Mouse (Mus musculus): Measurements from ENCODE around the gene Zcchc24. TPM values are rescaled to one million over a fixed set of nuclear protein-coding genes. Genes with fewer than 3 reads are reported as not detected.

Gene Zcchc24
- polyA plus RNA-seq, 1 experiment: 86.2 TPM

DNA sequence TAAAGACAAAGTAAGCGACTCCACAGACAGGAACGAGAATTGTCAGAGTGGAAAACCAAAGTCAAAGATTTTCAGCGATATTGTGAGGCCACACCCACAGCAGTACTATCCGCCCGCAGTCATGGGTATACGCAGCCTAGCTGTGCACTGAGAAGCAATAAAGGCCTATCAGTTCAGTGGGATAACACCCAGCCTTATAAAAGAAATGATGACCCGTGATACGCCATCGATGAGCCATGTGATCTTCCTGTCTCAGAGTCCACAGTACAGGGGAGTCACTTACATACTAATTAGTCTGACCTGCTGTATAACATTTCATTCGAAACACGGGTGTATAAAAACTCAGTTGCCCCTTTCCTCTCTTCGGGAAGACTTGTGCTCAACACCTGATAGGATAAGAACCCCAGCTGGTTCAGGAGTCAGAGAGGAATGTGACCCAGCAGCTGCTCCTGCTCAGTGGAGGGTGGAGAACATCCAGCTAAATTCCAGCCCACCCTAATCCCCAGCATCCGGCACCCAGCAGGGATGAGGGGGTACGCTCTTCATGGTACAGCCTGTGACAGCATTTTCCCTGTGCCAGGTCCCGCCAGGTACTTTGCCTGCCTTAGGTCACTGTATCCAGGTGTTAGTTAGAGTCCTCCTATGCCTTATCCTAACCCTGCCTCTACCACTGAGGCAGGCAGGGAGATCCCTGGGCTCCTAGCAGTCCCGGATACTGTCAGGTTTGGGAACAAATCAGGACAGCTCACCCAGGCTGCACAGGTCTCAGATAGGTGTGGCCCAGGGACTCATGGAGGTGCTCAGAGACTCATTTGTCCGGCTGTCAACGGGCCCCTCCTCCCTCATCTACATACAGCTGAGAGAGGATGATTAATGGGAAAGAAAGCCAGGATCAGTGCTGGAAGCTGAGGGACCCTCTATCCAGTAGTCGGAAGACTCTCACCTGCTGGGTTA lies 14.0 kb downstream of the Zcchc24 start:
- TF ChIP-seq MYOD1 (IDR thresholded peaks at IDR 0.05; ENCODE audit: control insufficient read depth in 1 of 3, insufficient read length in 2 of 3, low read depth in 2 of 3) (peak in 2 of 3 experiments; percentile 74 to 88), E2F4 (IDR thresholded peaks at IDR 0.05; ENCODE audit: insufficient read depth) (no peak), TCF12 (IDR thresholded peaks at IDR 0.05; ENCODE audit: insufficient read depth, poor library complexity, severe bottlenecking) (peak; percentile 54), SRF (IDR thresholded peaks at IDR 0.05; ENCODE audit: control insufficient read depth, insufficient read length, low read depth) (no peak), POLR2AphosphoS2 (IDR thresholded peaks at IDR 0.05; ENCODE audit: insufficient read length, low read depth) (no peak), CEBPB (IDR thresholded peaks at IDR 0.05; ENCODE audit: insufficient read depth, poor library complexity, severe bottlenecking) (no peak), MAX (IDR thresholded peaks at IDR 0.05; ENCODE audit: low read depth) (no peak), POLR2A (IDR thresholded peaks at IDR 0.05; ENCODE audit: insufficient read length, low read depth) (peak; percentile 7), MYOG (IDR thresholded peaks at IDR 0.05; ENCODE audit: control insufficient read depth in 1 of 3, insufficient read depth in 1 of 3, insufficient read length in 2 of 3, low read depth in 2 of 3) (peak in 2 of 3 experiments; percentile 68 to 91), TCF3 (IDR thresholded peaks at IDR 0.05; ENCODE audit: insufficient read length, low read depth) (peak; percentile 61)
- Histone ChIP-seq H3K27me3 (ENCODE audit: control insufficient read depth, insufficient read depth, insufficient read length) (no peaks in the 10 kb centered on the region), H3K36me3 (ENCODE audit: control insufficient read depth, insufficient read depth) (peaks cover 50% of the 10 kb centered on the region), H3K79me2 (ENCODE audit: control insufficient read depth, insufficient read depth) (peaks cover 58% of the 10 kb centered on the region), H3K4me2 (ENCODE audit: low read depth) (peak overlapping the region; percentile 24), H3K4me3 (no peak overlapping the region), H3ac (ENCODE audit: control insufficient read depth, insufficient read length) (no peak overlapping the region)

DNA sequence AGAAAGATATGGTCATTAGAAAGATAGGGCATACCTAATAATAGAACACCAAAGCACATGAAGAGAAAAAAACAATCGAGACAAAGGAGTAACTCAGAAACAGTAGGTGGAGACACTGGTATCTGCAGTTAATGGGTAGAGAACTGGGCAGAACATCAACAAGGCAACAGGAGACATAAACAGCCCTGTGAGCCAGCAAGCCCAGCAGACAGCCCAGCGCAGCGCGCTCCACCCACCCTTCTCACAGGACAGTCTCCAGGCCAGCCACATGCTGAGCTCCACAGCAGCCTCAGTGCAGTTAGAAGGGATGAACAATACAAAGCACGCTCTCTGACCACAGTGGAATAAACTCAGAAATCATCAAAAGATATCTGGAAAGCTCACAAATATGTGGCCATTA lies 15.8 kb downstream of the Zcchc24 start:
- Histone ChIP-seq H3K4me2 (ENCODE audit: low read depth) (no peak overlapping the region), H3K79me2 (ENCODE audit: control insufficient read depth, insufficient read depth) (peaks cover 42% of the 10 kb centered on the region), H3K27me3 (ENCODE audit: control insufficient read depth, insufficient read depth, insufficient read length) (no peaks in the 10 kb centered on the region), H3K36me3 (ENCODE audit: control insufficient read depth, insufficient read depth) (peaks cover 50% of the 10 kb centered on the region), H3ac (ENCODE audit: control insufficient read depth, insufficient read length) (no peak overlapping the region), H3K4me3 (no peak overlapping the region)
- TF ChIP-seq E2F4 (IDR thresholded peaks at IDR 0.05; ENCODE audit: insufficient read depth) (no peak), MYOG (IDR thresholded peaks at IDR 0.05; ENCODE audit: control insufficient read depth in 1 of 3, insufficient read depth in 1 of 3, insufficient read length in 2 of 3, low read depth in 2 of 3) (peak in 1 of 3 experiments; percentile 21), POLR2AphosphoS2 (IDR thresholded peaks at IDR 0.05; ENCODE audit: insufficient read length, low read depth) (peak; percentile 45), SRF (IDR thresholded peaks at IDR 0.05; ENCODE audit: control insufficient read depth, insufficient read length, low read depth) (no peak)

DNA sequence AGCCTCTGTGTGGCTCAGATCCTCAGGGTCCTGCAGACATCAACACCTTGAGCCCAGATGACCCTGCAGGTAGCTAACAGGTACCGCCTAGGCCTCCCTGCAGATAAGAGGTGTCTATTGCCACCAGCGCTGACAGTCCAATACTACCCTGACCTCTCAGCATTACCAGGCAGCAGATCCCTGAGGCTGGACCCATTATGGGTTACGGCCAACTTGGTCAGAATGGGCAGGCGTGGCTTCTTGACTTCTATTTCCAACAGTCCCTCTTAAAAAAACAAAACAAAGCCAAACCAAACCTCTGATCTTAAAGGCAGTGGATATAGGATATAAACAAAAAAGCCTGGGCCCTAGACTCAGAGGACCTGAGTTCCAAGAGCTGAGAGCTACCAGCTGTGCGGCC lies 17.8 kb downstream of the Zcchc24 start:
- Histone ChIP-seq H3K36me3 (ENCODE audit: control insufficient read depth, insufficient read depth) (peaks cover 58% of the 10 kb centered on the region), H3K27me3 (ENCODE audit: control insufficient read depth, insufficient read depth, insufficient read length) (no peaks in the 10 kb centered on the region), H3K4me2 (ENCODE audit: low read depth) (peak overlapping the region; percentile 74)

DNA sequence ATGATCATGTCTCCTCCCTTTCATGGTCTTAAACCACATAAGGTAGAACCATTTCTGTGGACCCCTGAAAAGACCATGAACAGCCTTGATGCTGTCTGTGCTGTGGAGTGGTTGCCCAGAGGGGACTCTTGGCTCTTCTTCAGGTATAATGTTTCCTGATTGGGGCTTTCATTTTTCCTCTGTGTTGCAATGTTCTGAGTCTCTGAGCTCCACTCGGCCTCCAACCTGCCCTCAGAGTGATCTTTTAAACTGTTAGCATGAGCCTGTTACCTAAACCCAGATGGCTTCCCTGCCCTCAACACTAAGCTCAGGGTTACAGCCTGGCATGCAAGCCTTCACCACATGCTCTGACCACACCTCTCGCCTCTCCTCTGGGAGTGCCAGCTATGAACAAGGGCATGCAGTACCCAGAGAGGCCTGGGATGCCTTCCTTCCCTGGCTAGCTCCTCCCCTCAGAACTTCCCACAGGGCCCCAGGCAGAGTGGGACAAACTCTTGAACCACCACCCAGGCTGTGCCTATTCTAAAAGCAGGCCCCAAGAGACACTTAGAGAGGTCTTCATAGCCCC lies 18.3 kb downstream of the Zcchc24 start:
- no peaks in the 10 kb centered on the region for H3K27me3 ChIP-seq (ENCODE audit: control insufficient read depth, insufficient read depth, insufficient read length)
- TF ChIP-seq MYOG (IDR thresholded peaks at IDR 0.05; ENCODE audit: control insufficient read depth in 1 of 3, insufficient read depth in 1 of 3, insufficient read length in 2 of 3, low read depth in 2 of 3) (peak in 2 of 3 experiments; percentile 38 to 90), CEBPB (IDR thresholded peaks at IDR 0.05; ENCODE audit: insufficient read depth, poor library complexity, severe bottlenecking) (peak; percentile 64), MYOD1 (IDR thresholded peaks at IDR 0.05; ENCODE audit: control insufficient read depth in 1 of 3, insufficient read length in 2 of 3, low read depth in 2 of 3) (peak in 2 of 3 experiments; percentile 44 to 79), TCF12 (IDR thresholded peaks at IDR 0.05; ENCODE audit: insufficient read depth, poor library complexity, severe bottlenecking) (peak; percentile 48), SRF (IDR thresholded peaks at IDR 0.05; ENCODE audit: control insufficient read depth, insufficient read length, low read depth) (no peak), REST (IDR thresholded peaks at IDR 0.05; ENCODE audit: insufficient read depth, insufficient read length) (no peak), MAX (IDR thresholded peaks at IDR 0.05; ENCODE audit: low read depth) (peak; percentile 20), E2F4 (IDR thresholded peaks at IDR 0.05; ENCODE audit: insufficient read depth) (no peak), TCF3 (IDR thresholded peaks at IDR 0.05; ENCODE audit: insufficient read length, low read depth) (no peak), POLR2A (IDR thresholded peaks at IDR 0.05; ENCODE audit: insufficient read length, low read depth) (peak; percentile 53), POLR2AphosphoS2 (IDR thresholded peaks at IDR 0.05; ENCODE audit: insufficient read length, low read depth) (peak; percentile 86), USF1 (IDR thresholded peaks at IDR 0.05; ENCODE audit: low read depth) (no peak)
- no peak overlapping the region for H3K4me3 ChIP-seq
- H3K79me2 ChIP-seq (ENCODE audit: control insufficient read depth, insufficient read depth): peaks cover 52% of the 10 kb centered on the region
- peak overlapping the region; percentile 78 for H3K4me2 ChIP-seq (ENCODE audit: low read depth)
- H3K36me3 ChIP-seq (ENCODE audit: control insufficient read depth, insufficient read depth): peaks cover 60% of the 10 kb centered on the region
- H3ac ChIP-seq (ENCODE audit: control insufficient read depth, insufficient read length): no peak overlapping the region

More for the DNA sequence above, 17.8 kb downstream of the Zcchc24 start:
- Histone ChIP-seq H3ac (ENCODE audit: control insufficient read depth, insufficient read length) (no peak overlapping the region), H3K4me3 (no peak overlapping the region), H3K79me2 (ENCODE audit: control insufficient read depth, insufficient read depth) (peaks cover 49% of the 10 kb centered on the region)
- TF ChIP-seq USF1 (IDR thresholded peaks at IDR 0.05; ENCODE audit: low read depth) (no peak), MAX (IDR thresholded peaks at IDR 0.05; ENCODE audit: low read depth) (no peak), MYOD1 (IDR thresholded peaks at IDR 0.05; ENCODE audit: control insufficient read depth in 1 of 3, insufficient read length in 2 of 3, low read depth in 2 of 3) (no peak), SRF (IDR thresholded peaks at IDR 0.05; ENCODE audit: control insufficient read depth, insufficient read length, low read depth) (no peak), MYOG (IDR thresholded peaks at IDR 0.05; ENCODE audit: control insufficient read depth in 1 of 3, insufficient read depth in 1 of 3, insufficient read length in 2 of 3, low read depth in 2 of 3) (no peak), TCF12 (IDR thresholded peaks at IDR 0.05; ENCODE audit: insufficient read depth, poor library complexity, severe bottlenecking) (no peak)
